Mouse (Mus musculus): Measurements from ENCODE around the gene Card9.

GRCm38 (mm10) chr2:26324917-26325316 is 35.8 kb downstream of the Card9 start:
- no peak for TF ChIP-seq POLR2A (IDR thresholded peaks at IDR 0.05; ENCODE audit: low read depth, low read length)
- TF ChIP-seq CTCF (conservative IDR thresholded peaks at IDR 0.05; ENCODE audit: insufficient read depth, insufficient read length, low read depth, low read length), result peak; percentile 57

All from kidney, adult 2 months (tissue).